Mouse (Mus musculus) CH12.LX (cell line): ENCODE results near the gene Mrps7. TPM values are rescaled to one million over a fixed set of nuclear protein-coding genes. Genes with fewer than 3 reads are reported as not detected.
A peak's percentile ranks its signal among the peaks of the same experiment; 100 is the strongest.

Source experiments
- DNase-seq: peaks from one replicate; pipeline ENCODE4 v3.0.0-alpha.2; 2013; ENCODE audit errors: extremely low read depth
- H3K27ac ChIP-seq: 2 replicates; pipeline ENCODE4 v1.5.1; 2012; ENCODE audit warnings: low read depth, mild to moderate bottlenecking, control low read depth, moderate library complexity; ENCODE audit not compliant: insufficient read depth
- H3K27me3 ChIP-seq: replicated peaks from 2 replicates; pipeline ENCODE3; 2012; ENCODE audit warnings: inconsistent platforms
- H3K36me3 ChIP-seq, 2 experiments: replicated peaks in 1 of 2; 2 replicates each; pipeline versions ENCODE3 to v1.6.1; 2012; ENCODE audit warnings: inconsistent platforms in 1 of 2, low read length in 1 of 2, mild to moderate bottlenecking in 1 of 2, mixed read lengths in 1 of 2, moderate library complexity in 1 of 2; ENCODE audit not compliant: control insufficient read depth in 1 of 2, insufficient read depth in 1 of 2
- H3K4me1 ChIP-seq, 2 experiments: 2 replicates each; pipeline ENCODE4 v1.6.1; 2012; ENCODE audit warnings: inconsistent platforms in 1 of 2, moderate library complexity in 1 of 2; ENCODE audit not compliant: insufficient read depth in 2 of 2, control insufficient read depth in 1 of 2
- H3K4me2 ChIP-seq: 2 replicates; pipeline ENCODE4 v1.6.1; 2012; ENCODE audit warnings: low read depth, mild to moderate bottlenecking, control low read depth; ENCODE audit not compliant: poor library complexity, insufficient read depth, severe bottlenecking
- H3K4me3 ChIP-seq, 3 experiments: fragments of 150-350 bp in 1 of 3; sonication (generic) in 1 of 3; replicated peaks in 1 of 3; 2 replicates each; pipeline versions ENCODE3 to v1.5.1; 2011 to 2012; ENCODE audit warnings: low read depth in 2 of 3, low read length in 2 of 3, mild to moderate bottlenecking in 2 of 3, moderate library complexity in 2 of 3, control low read depth in 1 of 3, improper control_type of control experiment in 1 of 3, inconsistent platforms in 1 of 3, mixed read lengths in 1 of 3; ENCODE audit not compliant: poor library complexity in 1 of 3
- H3K79me2 ChIP-seq: replicated peaks from 2 replicates; pipeline ENCODE4 v1.6.1; 2012; ENCODE audit warnings: mild to moderate bottlenecking, moderate library complexity; ENCODE audit not compliant: control insufficient read depth, poor library complexity, insufficient read depth, severe bottlenecking; ENCODE audit errors: extremely low read depth
- H3K9ac ChIP-seq: 2 replicates; pipeline ENCODE4 v1.6.1; 2012; ENCODE audit warnings: low read depth, mild to moderate bottlenecking, control low read depth, moderate library complexity; ENCODE audit not compliant: insufficient read depth
- H3K9me3 ChIP-seq: replicated peaks from 2 replicates; pipeline ENCODE3; 2012; ENCODE audit warnings: low read length, inconsistent platforms, mixed read lengths
- BHLHE40 ChIP-seq: IDR thresholded peaks from 2 replicates; pipeline ENCODE4 v1.6.1; 2011; ENCODE audit warnings: mild to moderate bottlenecking, low read depth, low read length, improper control_type of control experiment
- CHD1 ChIP-seq: IDR thresholded peaks from 2 replicates; pipeline ENCODE4 v1.6.1; 2012; ENCODE audit warnings: low read depth, low read length, improper control_type of control experiment, inconsistent platforms
- CTCF ChIP-seq, 2 experiments: IDR thresholded peaks in 1 of 2; conservative IDR thresholded peaks in 1 of 2; 2 replicates each; pipeline ENCODE4 v1.5.1; 2011 to 2012; ENCODE audit warnings: low read depth in 2 of 2, low read length in 2 of 2, improper control_type of control experiment in 1 of 2, inconsistent platforms in 1 of 2, mild to moderate bottlenecking in 1 of 2, moderate library complexity in 1 of 2
- ELF1 ChIP-seq: IDR thresholded peaks from 2 replicates; pipeline ENCODE4 v1.6.1; 2014; ENCODE audit warnings: low read depth, mild to moderate bottlenecking, inconsistent platforms, low read length, improper control_type of control experiment
- EP300 ChIP-seq: IDR thresholded peaks from 2 replicates; pipeline ENCODE4 v1.6.1; 2011; ENCODE audit warnings: low read length, improper control_type of control experiment
- GABPA ChIP-seq: IDR thresholded peaks from 2 replicates; pipeline ENCODE4 v1.6.1; 2012; ENCODE audit warnings: low read depth, low read length, improper control_type of control experiment, inconsistent platforms; ENCODE audit not compliant: insufficient replicate concordance
- IRF4 ChIP-seq: IDR thresholded peaks from 2 replicates; pipeline ENCODE4 v1.6.1; 2014; ENCODE audit warnings: low read depth, mild to moderate bottlenecking, inconsistent platforms, low read length, improper control_type of control experiment
- JUND ChIP-seq: conservative IDR thresholded peaks from 2 replicates; pipeline ENCODE4 v1.6.1; 2011; ENCODE audit warnings: low read depth, low read length, improper control_type of control experiment
- MAFK ChIP-seq: IDR thresholded peaks from 2 replicates; pipeline ENCODE4 v1.6.1; 2011; ENCODE audit warnings: low read length, improper control_type of control experiment; ENCODE audit not compliant: insufficient replicate concordance
- MEF2A ChIP-seq: IDR thresholded peaks from 2 replicates; pipeline ENCODE4 v1.6.1; 2014; ENCODE audit warnings: low read depth, mild to moderate bottlenecking, inconsistent platforms, low read length, improper control_type of control experiment, borderline replicate concordance
- MXI1 ChIP-seq: IDR thresholded peaks from 2 replicates; pipeline ENCODE4 v1.6.1; 2011; ENCODE audit warnings: mild to moderate bottlenecking, low read depth, low read length, improper control_type of control experiment
- MYC ChIP-seq: IDR thresholded peaks from 2 replicates; pipeline ENCODE4 v1.6.1; 2011; ENCODE audit warnings: low read depth, mild to moderate bottlenecking, improper control_type of control experiment, low read length
- POLR2A ChIP-seq: IDR thresholded peaks from 2 replicates; pipeline ENCODE4 v1.6.1; 2011; ENCODE audit warnings: low read depth, mild to moderate bottlenecking, improper control_type of control experiment, low read length
- POLR2AphosphoS2 ChIP-seq: IDR thresholded peaks from 2 replicates; pipeline ENCODE4 v1.6.1; 2011; ENCODE audit warnings: low read depth, low read length, improper control_type of control experiment
- RCOR1 ChIP-seq: conservative IDR thresholded peaks from 2 replicates; pipeline ENCODE4 v1.6.1; 2012; ENCODE audit warnings: low read depth, mild to moderate bottlenecking, inconsistent platforms, low read length, improper control_type of control experiment
- SIN3A ChIP-seq: IDR thresholded peaks from 2 replicates; pipeline ENCODE4 v1.6.1; 2012; ENCODE audit warnings: low read length, improper control_type of control experiment, inconsistent platforms
- TBP ChIP-seq: conservative IDR thresholded peaks from 2 replicates; pipeline ENCODE4 v1.6.1; 2011; ENCODE audit warnings: low read depth, low read length, improper control_type of control experiment
- TCF12 ChIP-seq: IDR thresholded peaks from 2 replicates; pipeline ENCODE4 v1.6.1; 2014; ENCODE audit warnings: low read depth, mild to moderate bottlenecking, inconsistent platforms, low read length, improper control_type of control experiment
- UBTF ChIP-seq: IDR thresholded peaks from 2 replicates; pipeline ENCODE4 v1.6.1; 2012; ENCODE audit warnings: low read depth, mild to moderate bottlenecking, inconsistent platforms, low read length, improper control_type of control experiment, moderate library complexity
- USF2 ChIP-seq: conservative IDR thresholded peaks from 2 replicates; pipeline ENCODE4 v1.6.1; 2011; ENCODE audit warnings: low read depth, low read length, improper control_type of control experiment
- ZC3H11A ChIP-seq: IDR thresholded peaks from 2 replicates; pipeline ENCODE4 v1.6.1; 2012; ENCODE audit warnings: low read depth, mild to moderate bottlenecking, inconsistent platforms, low read length, improper control_type of control experiment
- ZMIZ1 ChIP-seq: IDR thresholded peaks from 2 replicates; pipeline ENCODE4 v1.6.1; 2012; ENCODE audit warnings: low read depth, mild to moderate bottlenecking, inconsistent platforms, low read length, improper control_type of control experiment
- ZNF384 ChIP-seq: IDR thresholded peaks from 2 replicates; pipeline ENCODE4 v1.6.1; 2012; ENCODE audit warnings: low read depth, low read length, improper control_type of control experiment, inconsistent platforms
- dilution Hi-C: fragments of 300-500 bp; cut with MboI; formaldehyde crosslinking; loops from 2 replicates; pipeline ENCODE4 v1.14.3; 2020; ENCODE audit warnings: low sequenced_read_pairs; ENCODE audit not compliant: extremely low pct_unique_long_range_greater_than_20kb, extremely low pct_ligation_motif_present
- in situ Hi-C: fragments of 300-500 bp; cut with MboI; formaldehyde crosslinking; loops from 3 replicates; pipeline ENCODE4 v1.14.3; 2019; ENCODE audit warnings: low sequenced_read_pairs, low pct_ligation_motif_present, low pct_unique_long_range_greater_than_20kb, mixed read lengths
- polyA plus RNA-seq: library from polyadenylated mRNA; unstranded; fragments of >175 nt; gene quantifications from 2 replicates; pipeline ENCODE4 v1.2.1, GENCODE M21; 2012; ENCODE audit warnings: low read depth; ENCODE audit not compliant: insufficient read length
- total RNA-seq, 2 experiments: library from RNA; depleted of rRNA; stranded (reverse); fragments of 300-350 nt in 1 of 2; fragments of >200 nt in 1 of 2; gene quantifications; 2 replicates each; pipeline ENCODE4 v1.2.3; 2012 to 2014

Gene Mrps7
- total and polyA plus RNA-seq, 3 experiments, result 154 to 172 (median 157) TPM

DNA sequence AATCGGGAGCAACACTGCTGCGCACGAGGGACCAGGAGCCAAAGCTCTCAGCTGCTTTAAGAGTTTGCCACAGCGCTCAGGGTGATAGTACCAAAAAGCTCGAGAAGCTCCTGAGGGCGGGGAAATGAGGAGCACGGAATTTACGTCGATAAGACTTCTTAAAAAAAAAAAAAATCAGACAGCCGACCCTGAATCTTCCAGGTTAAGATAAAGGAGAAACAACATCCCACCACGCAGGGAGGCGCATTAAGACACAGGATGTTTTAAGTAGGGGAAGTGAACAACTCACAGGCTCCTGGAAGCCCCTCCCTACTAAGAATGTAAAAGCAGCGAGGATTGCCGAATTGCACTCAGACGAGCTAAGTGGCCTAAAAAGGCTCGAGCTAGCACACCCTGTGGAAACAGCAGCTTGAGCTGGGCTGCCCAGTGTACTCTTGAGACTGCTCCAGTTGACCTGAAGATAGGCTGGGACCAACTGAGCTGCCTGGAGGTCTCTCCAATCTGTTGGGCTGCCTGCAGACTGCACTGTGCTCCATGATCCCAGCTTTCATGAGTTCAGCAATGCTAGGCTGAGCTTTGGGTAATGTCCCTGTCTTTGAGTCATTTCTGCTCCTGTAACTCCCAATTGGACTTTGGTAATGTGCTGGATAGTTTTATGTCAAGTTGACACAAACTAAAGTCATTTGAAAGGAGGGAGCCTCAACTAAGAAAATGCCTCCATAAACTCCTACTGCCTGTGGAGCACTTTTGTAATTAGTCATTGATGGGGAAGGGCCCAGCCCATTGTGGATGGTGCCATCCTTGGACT is 9.6 kb downstream of the Mrps7 start:
- no peaks in the 10 kb centered on the region for H3K9me3 ChIP-seq
- TF ChIP-seq IRF4 (0 out of 2 replicates have a peak, but pooled peaks have one; percentile 16), MYC (0 out of 2 replicates have a peak, but pooled peaks have one; percentile 2), CTCF (conservative IDR thresholded peaks at IDR 0.05 in 1 of 2, IDR thresholded peaks at IDR 0.05 in 1 of 2; ENCODE audit: low read depth in 2 of 2, low read length in 2 of 2) (no peak), ZMIZ1 (no peak; the same call in 1 of the 2 replicates), ZC3H11A (no peak), TBP (peak; percentile 37; the same call in 1 of the 2 replicates), TCF12 (no peak), MXI1 (no peak), EP300 (0 out of 2 replicates have a peak, but pooled peaks have one; percentile 31), BHLHE40 (no peak), POLR2A (no peak; the same call in 1 of the 2 replicates), MEF2A (peak; percentile 17; the same call in 1 of the 2 replicates), POLR2AphosphoS2 (peak; percentile 96), ZNF384 (peak; percentile 85), MAFK (no peak), JUND (0 out of 2 replicates have a peak, but pooled peaks have one; percentile 27), SIN3A (0 out of 2 replicates have a peak, but pooled peaks have one; percentile 14), RCOR1 (no peak), ELF1 (0 out of 2 replicates have a peak, but pooled peaks have one; percentile 11), CHD1 (peak; percentile 67), USF2 (no peak; the same call in 1 of the 2 replicates), UBTF (0 out of 2 replicates have a peak, but pooled peaks have one; percentile 55), GABPA (no peak)
- TF ChIP-seq, all 38 proteins: peak for 12
- peaks cover 29 to 83% of the 10 kb centered on the region in 2 experiments for H3K4me1 ChIP-seq
- peak overlapping the region; percentile 60 to 75 (median 74) for H3K4me3 ChIP-seq
- peak overlapping the region; percentile 97 for H3K27ac ChIP-seq
- H3K9ac ChIP-seq, result peak overlapping the region; percentile 95; the same call in 1 of the 2 replicates
- peaks cover 31% of the 10 kb centered on the region for H3K79me2 ChIP-seq
- no peaks in the 10 kb centered on the region for H3K27me3 ChIP-seq
- peak overlapping the region; percentile 69 for H3K4me2 ChIP-seq
- H3K36me3 ChIP-seq, result peaks cover 69 to 81% of the 10 kb centered on the region in 2 experiments
- in situ Hi-C loops (loop anchor here (25.0 kb wide), 1 partner anchor 399 kb away; the partner anchor contains the start of gene Galk1), dilution Hi-C loops (no loop called here)
- DNase-seq, result peak; percentile 80
